Mouse (Mus musculus) kidney, postnatal 0 days (tissue): ENCODE data around the gene Glrx3. TPM values are rescaled to one million over a fixed set of nuclear protein-coding genes. Genes with fewer than 3 reads are reported as not detected.

Source experiments
- ATAC-seq: fragments of 200-750 bp; cut with Nextera tagmentation; replicated peaks from 2 replicates; pipeline ENCODE4 v1.8.0; 2017; ENCODE audit warnings: low read depth, moderate number of reproducible peaks, moderate TSS enrichment, moderate library complexity; ENCODE audit not compliant: low FRiP score
- DNase-seq: peaks from one replicate; pipeline ENCODE4 v3.0.0-alpha.2; 2016; ENCODE audit warnings: low spot score
- H3K27ac ChIP-seq: fragments of 300-500 bp; sonication (generic); 2 replicates; pipeline ENCODE4 v1.5.1; 2014; ENCODE audit warnings: mild to moderate bottlenecking
- H3K27me3 ChIP-seq: fragments of 300-500 bp; sonication (generic); 2 replicates; pipeline ENCODE4 v1.6.1; 2014; ENCODE audit warnings: low read length, mixed read lengths; ENCODE audit not compliant: insufficient read depth
- H3K36me3 ChIP-seq: fragments of 300-500 bp; sonication (generic); 2 replicates; pipeline ENCODE4 v1.6.1; 2014; ENCODE audit warnings: low read length, mixed read lengths; ENCODE audit not compliant: insufficient read depth
- H3K4me1 ChIP-seq: fragments of 300-500 bp; sonication (generic); replicated peaks from 2 replicates; pipeline ENCODE4 v1.6.1; 2014; ENCODE audit warnings: antibody characterized with exemption, low read length, mixed read lengths; ENCODE audit not compliant: insufficient read depth
- H3K4me2 ChIP-seq: fragments of 300-500 bp; sonication (generic); 2 replicates; pipeline ENCODE4 v1.6.1; 2014; ENCODE audit warnings: mild to moderate bottlenecking, low read length, moderate library complexity, mixed read lengths
- H3K4me3 ChIP-seq: fragments of 300-500 bp; sonication (generic); replicated peaks from 2 replicates; pipeline ENCODE4 v1.5.1; 2014; ENCODE audit warnings: low read depth, low read length
- H3K9ac ChIP-seq: fragments of 300-500 bp; sonication (generic); 2 replicates; pipeline ENCODE4 v1.6.1; 2014; ENCODE audit warnings: low read depth, low read length
- H3K9me3 ChIP-seq: fragments of 300-500 bp; sonication (generic); replicated peaks from 2 replicates; pipeline ENCODE4 v1.6.1; 2016; ENCODE audit warnings: low read length, inconsistent platforms, mixed read lengths
- CTCF ChIP-seq: IDR thresholded peaks from 2 replicates; pipeline ENCODE4 v1.5.1; 2016; ENCODE audit warnings: antibody characterized with exemption, low read depth, mild to moderate bottlenecking, moderate library complexity
- WGBS: fragments of 180-500 bp; shearing (Covaris S2); extraction: QIAGEN DNeasy Blood & Tissue Kit; methylation state at CpG from one replicate; pipeline ENCODE4 v1.1.7; 2014; 5-methylcytosine and 5-hydroxymethylcytosine counted together
- polyA plus RNA-seq: library from polyadenylated mRNA; unstranded; fragments of >200 nt; fragmentation: Nextera tagmentation; extraction: Ambion mirVana; gene quantifications from 2 replicates; pipeline ENCODE4 v1.2.1, GENCODE M21; 2015

Gene Glrx3
- polyA plus RNA-seq, 1 experiment from 2014 or later, result 219 TPM

- ATAC-seq, result no peak
- WGBS, result 74% methylated on average over 6 of the region's 6 CpGs
- H3K36me3 ChIP-seq, result no peaks in the 10 kb centered on the region
Observed at GRCm38 (mm10) chr7:137480839-137481238, 43.4 kb downstream of the Glrx3 start.

DNA sequence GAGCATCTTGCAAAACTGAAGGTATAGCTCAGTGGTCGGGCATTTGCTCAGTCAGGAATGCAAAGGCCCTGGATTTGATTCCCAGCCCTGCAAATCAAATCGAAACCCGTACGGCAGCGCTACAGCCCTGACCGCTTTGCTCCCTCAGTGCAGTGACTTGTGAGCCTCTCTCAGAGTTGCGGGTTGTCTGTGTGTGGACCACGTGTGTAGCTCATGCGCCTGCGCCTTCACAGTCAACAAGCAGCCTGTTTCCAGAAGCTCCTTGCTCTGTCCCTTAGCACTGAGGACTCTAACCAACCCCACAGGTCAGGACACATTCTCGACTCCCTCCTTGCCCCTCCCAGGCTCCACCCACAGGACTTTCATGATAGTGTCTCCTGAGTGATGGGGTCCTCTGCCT is 46.6 kb downstream of the Glrx3 start:
- Histone ChIP-seq H3K27me3 (no peaks in the 10 kb centered on the region), H3K4me1 (no peaks in the 10 kb centered on the region), H3K27ac (no peak overlapping the region), H3K4me2 (no peak overlapping the region), H3K9me3 (no peaks in the 10 kb centered on the region), H3K9ac (no peak overlapping the region), H3K4me3 (no peak overlapping the region), H3K36me3 (no peaks in the 10 kb centered on the region)
- 82% methylated on average over 11 of the region's 11 CpGs for whole genome bisulfite sequencing
- ATAC-seq (no peak), DNase-seq (no peak)
- no peak for TF ChIP-seq CTCF

More at GRCm38 (mm10) chr7:137480839-137481238, 43.4 kb downstream of the Glrx3 start:
- Histone ChIP-seq H3K4me1 (no peaks in the 10 kb centered on the region), H3K27ac (no peak overlapping the region), H3K4me3 (no peak overlapping the region), H3K27me3 (no peaks in the 10 kb centered on the region), H3K9ac (no peak overlapping the region), H3K9me3 (no peaks in the 10 kb centered on the region), H3K4me2 (no peak overlapping the region)
- no peak for TF ChIP-seq CTCF
- DNase-seq, result no peak

DNA sequence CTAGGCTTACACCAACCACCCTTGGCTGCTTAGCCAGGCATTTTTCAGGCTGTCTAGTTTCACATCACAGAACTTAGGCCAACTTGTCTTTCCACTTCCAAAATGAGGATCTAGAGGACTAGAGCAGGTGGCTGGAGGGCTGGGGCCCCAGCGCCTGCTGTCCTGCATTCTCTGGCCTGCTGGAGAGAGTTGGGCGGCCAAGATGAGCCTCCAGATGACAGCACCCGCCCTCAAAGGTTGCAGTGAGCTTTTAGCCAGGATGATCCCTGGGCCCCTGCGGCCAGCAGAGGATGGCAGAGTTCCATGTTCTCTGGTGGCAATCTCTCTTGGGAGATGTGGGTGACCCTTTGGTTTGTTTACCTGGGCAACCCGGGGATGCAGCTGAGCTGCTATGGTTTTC is 51.0 kb downstream of the Glrx3 start:
- 68% methylated on average over 5 of the region's 5 CpGs for WGBS
- Histone ChIP-seq H3K27ac (no peak overlapping the region), H3K36me3 (no peaks in the 10 kb centered on the region), H3K27me3 (no peaks in the 10 kb centered on the region), H3K4me3 (no peak overlapping the region), H3K4me2 (no peak overlapping the region), H3K9ac (no peak overlapping the region), H3K4me1 (no peaks in the 10 kb centered on the region), H3K9me3 (no peaks in the 10 kb centered on the region)
- ATAC-seq, result no peak
- TF ChIP-seq CTCF, result 0 out of 2 replicates have a peak, but pooled peaks have one; percentile 6
- DNase-seq, result no peak

GRCm38 (mm10) chr7:137490711-137491110 is 53.3 kb downstream of the Glrx3 start:
- DNase-seq (no peak), ATAC-seq (no peak)
- Histone ChIP-seq H3K4me3 (no peak overlapping the region), H3K9ac (no peak overlapping the region), H3K4me1 (no peaks in the 10 kb centered on the region), H3K27ac (no peak overlapping the region), H3K4me2 (no peak overlapping the region), H3K36me3 (no peaks in the 10 kb centered on the region), H3K9me3 (no peaks in the 10 kb centered on the region), H3K27me3 (no peaks in the 10 kb centered on the region)
- TF ChIP-seq CTCF, result no peak
- 65% methylated on average over 4 of the region's 4 CpGs for WGBS

DNA sequence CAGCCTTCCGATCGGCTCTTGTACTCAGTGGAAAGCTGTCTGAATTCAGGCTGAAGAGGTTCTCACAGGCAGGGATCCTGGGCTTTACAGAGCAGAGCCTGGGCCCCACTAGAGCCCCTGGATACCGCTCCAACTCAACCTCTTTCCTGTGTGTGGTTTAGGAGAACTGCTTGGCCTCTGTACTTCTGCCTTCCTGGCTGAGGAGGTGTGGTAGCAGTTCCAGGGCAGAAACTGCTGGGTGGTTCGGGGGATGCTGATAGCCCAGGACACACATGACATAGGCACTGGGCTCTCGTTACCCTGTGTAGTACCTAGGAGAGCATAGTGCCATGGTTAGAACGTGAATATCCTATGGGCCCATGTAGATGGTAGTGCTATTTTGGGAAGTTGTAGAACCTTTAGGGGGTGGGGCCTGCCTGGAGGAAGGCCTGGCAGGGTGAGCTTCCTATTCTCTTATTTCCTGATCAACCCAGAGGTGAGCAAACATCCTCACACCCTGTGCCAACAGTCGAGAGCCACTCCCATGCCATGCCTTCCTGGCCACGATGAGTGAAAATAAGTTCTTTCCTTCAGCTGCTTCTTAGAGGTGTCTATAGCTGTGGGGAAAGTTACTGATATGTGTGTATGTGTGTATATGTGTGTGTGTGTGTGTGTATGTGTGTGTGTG is 55.0 kb downstream of the Glrx3 start:
- H3K9ac ChIP-seq, result no peak overlapping the region
- DNase-seq, result no peak
- H3K4me2 ChIP-seq, result no peak overlapping the region
- no peaks in the 10 kb centered on the region for H3K36me3 ChIP-seq
- ATAC-seq, result no peak
- H3K27me3 ChIP-seq, result no peaks in the 10 kb centered on the region
- WGBS, result 79% methylated on average over 8 of the region's 8 CpGs
- H3K27ac ChIP-seq, result no peak overlapping the region
- H3K4me3 ChIP-seq, result no peak overlapping the region
- H3K9me3 ChIP-seq, result no peaks in the 10 kb centered on the region
- TF ChIP-seq CTCF, result no peak
- no peaks in the 10 kb centered on the region for H3K4me1 ChIP-seq

DNA sequence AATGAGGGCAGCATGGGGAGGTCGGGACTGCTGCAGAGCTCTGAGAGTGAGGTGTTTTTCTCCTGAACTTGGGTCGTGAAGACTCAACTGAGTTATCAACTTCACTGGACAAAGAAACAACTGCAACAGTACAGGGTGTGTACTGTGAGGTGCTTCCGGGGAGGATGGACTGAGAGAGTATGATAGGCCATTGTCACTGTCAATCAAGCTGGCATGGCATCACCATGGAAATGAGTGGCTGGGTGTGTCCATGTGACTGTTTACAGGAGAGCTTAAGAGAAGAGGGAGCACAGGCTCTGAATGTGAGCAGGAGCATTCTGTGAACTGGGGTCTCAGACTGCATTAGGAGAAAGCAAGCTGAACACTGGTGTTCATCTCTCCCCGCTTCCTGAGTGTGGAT is 61.3 kb downstream of the Glrx3 start:
- Histone ChIP-seq H3K27me3 (no peaks in the 10 kb centered on the region), H3K4me1 (no peaks in the 10 kb centered on the region), H3K9ac (no peak overlapping the region), H3K27ac (no peak overlapping the region), H3K4me2 (no peak overlapping the region), H3K9me3 (no peaks in the 10 kb centered on the region), H3K36me3 (no peaks in the 10 kb centered on the region), H3K4me3 (no peak overlapping the region)
- no peak for TF ChIP-seq CTCF
- WGBS, result 74% methylated on average over 4 of the region's 4 CpGs
- DNase-seq (no peak), ATAC-seq (no peak)

GRCm38 (mm10) chr7:137517588-137517987 is 80.2 kb downstream of the Glrx3 start:
- no peaks in the 10 kb centered on the region for H3K4me1 ChIP-seq
- no peaks in the 10 kb centered on the region for H3K27me3 ChIP-seq
- H3K9me3 ChIP-seq, result no peaks in the 10 kb centered on the region
- DNase-seq, result no peak
- H3K4me3 ChIP-seq, result no peak overlapping the region
- no peak for ATAC-seq
- H3K27ac ChIP-seq, result no peak overlapping the region
- H3K4me2 ChIP-seq, result no peak overlapping the region
- no peak overlapping the region for H3K9ac ChIP-seq
- TF ChIP-seq CTCF, result no peak
- H3K36me3 ChIP-seq, result no peaks in the 10 kb centered on the region
